Mouse (Mus musculus) layer of hippocampus, adult 2 months (tissue): Measurements from ENCODE around the gene Efnb3. TPM values are rescaled to one million over a fixed set of nuclear protein-coding genes. Genes with fewer than 3 reads are reported as not detected.

Experiments
- DNase-seq, 2 experiments: peaks; one replicate each; pipeline ENCODE4 v3.0.0; 2022; ENCODE audit warnings: low spot score in 2 of 2
- H3K27ac ChIP-seq: fragments of 200-600 bp; 2 replicates; pipeline ENCODE4 v1.8.1; 2022
- H3K4me3 ChIP-seq: fragments of 200-600 bp; 2 replicates; pipeline ENCODE4 v1.8.1; 2022; ENCODE audit warnings: mild to moderate bottlenecking
- CTCF ChIP-seq: fragments of 200-600 bp; conservative IDR thresholded peaks from 2 replicates; pipeline ENCODE4 v1.8.1; 2022; ENCODE audit warnings: antibody characterized with exemption, mild to moderate bottlenecking, moderate library complexity
- total RNA-seq, 2 experiments: library from RNA; stranded (reverse); gene quantifications; 2 replicates each; pipeline ENCODE4 v1.2.3; 2021

The Efnb3 gene
- total RNA-seq, 2 experiments from 2014 or later: 113 to 116 TPM

GRCm38 (mm10) chr11:69580572-69581146 lies 20.7 kb upstream of the Efnb3 start:
- Histone ChIP-seq H3K4me3 (peak overlapping the region; percentile 82), H3K27ac (peak overlapping the region; percentile 98)
- TF ChIP-seq CTCF: no peak
- DNase-seq: no peak

- peak; percentile 88 to 93 for DNase-seq
- no peak for TF ChIP-seq CTCF
- peak within 1 kb of the TSS; percentile 98 for H3K27ac ChIP-seq
Measured at GRCm38 (mm10) chr11:69580091-69580514, 20.1 kb upstream of the Efnb3 start, which contains the start of the genes Wrap53 and Trp53. Gene Wrap53 (minus strand): TSS chr11:69580255. Gene Trp53 (plus strand): TSS chr11:69580359.

GRCm38 (mm10) chr11:69579128-69580017 lies 19.4 kb upstream of the Efnb3 start:
- Histone ChIP-seq H3K4me3 (peak overlapping the region; percentile 94), H3K27ac (peak overlapping the region; percentile 98)
- TF ChIP-seq CTCF: peak; percentile 99
- DNase-seq: peak; percentile 97 to 99

More at GRCm38 (mm10) chr11:69580091-69580514, 20.1 kb upstream of the Efnb3 start, which contains the start of the genes Wrap53 and Trp53:
- H3K4me3 ChIP-seq: peak within 1 kb of the TSS; percentile 94

GRCm38 (mm10) chr11:69578301-69578700 lies 18.3 kb upstream of the Efnb3 start:
- no peak for DNase-seq
- no peak for TF ChIP-seq CTCF
- Histone ChIP-seq H3K4me3 (peak overlapping the region; percentile 94), H3K27ac (peak overlapping the region; percentile 84)

- Histone ChIP-seq H3K4me3 (no peak overlapping the region), H3K27ac (no peak overlapping the region)
- no peak for TF ChIP-seq CTCF
- no peak for DNase-seq
Measured at GRCm38 (mm10) chr11:69576307-69576706, 16.3 kb upstream of the Efnb3 start.

GRCm38 (mm10) chr11:69575220-69575619 lies 15.2 kb upstream of the Efnb3 start:
- TF ChIP-seq CTCF: peak; percentile 67
- Histone ChIP-seq H3K27ac (no peak overlapping the region), H3K4me3 (no peak overlapping the region)
- DNase-seq: no peak

GRCm38 (mm10) chr11:69565131-69565530 lies 5.1 kb upstream of the Efnb3 start:
- no peak for DNase-seq
- Histone ChIP-seq H3K4me3 (no peak overlapping the region), H3K27ac (peak overlapping the region; percentile 75)
- no peak for TF ChIP-seq CTCF

- H3K4me3 ChIP-seq: no peak overlapping the region
- peak overlapping the region; percentile 75 for H3K27ac ChIP-seq
- DNase-seq: no peak
- TF ChIP-seq CTCF: no peak
Measured at GRCm38 (mm10) chr11:69564391-69564790, 4.4 kb upstream of the Efnb3 start.

- no peak for TF ChIP-seq CTCF
- DNase-seq: no peak
- no peak overlapping the region for H3K4me3 ChIP-seq
- peak overlapping the region; percentile 75 for H3K27ac ChIP-seq
Measured at GRCm38 (mm10) chr11:69563373-69563772, 3.4 kb upstream of the Efnb3 start.

GRCm38 (mm10) chr11:69560896-69561854 lies 1.2 kb upstream of the Efnb3 start:
- no peak for DNase-seq
- TF ChIP-seq CTCF: peak; percentile 29; the same call in 1 of the 2 replicates
- H3K4me3 ChIP-seq: peak overlapping the region; percentile 83
- H3K27ac ChIP-seq: peak overlapping the region; percentile 98

- TF ChIP-seq CTCF: no peak
- H3K27ac ChIP-seq: peak overlapping the region; percentile 98
- no peak for DNase-seq
- H3K4me3 ChIP-seq: peak overlapping the region; percentile 83
Measured at GRCm38 (mm10) chr11:69559183-69559582, 822 bp downstream of the Efnb3 start.

GRCm38 (mm10) chr11:69558756-69559155 lies 1.2 kb downstream of the Efnb3 start:
- no peak for DNase-seq
- no peak for TF ChIP-seq CTCF
- H3K27ac ChIP-seq: peak overlapping the region; percentile 98
- H3K4me3 ChIP-seq: peak overlapping the region; percentile 83
